Mouse (Mus musculus) thymus, adult 2 months (tissue): ENCODE data around the gene Fgf9.

Experiments
- CTCF ChIP-seq: fragments of 200-500 bp; IDR thresholded peaks from 2 replicates; pipeline ENCODE4 v1.5.1; 2012; ENCODE audit warnings: mild to moderate bottlenecking, control low read depth, low read length, moderate library complexity, borderline replicate concordance; ENCODE audit not compliant: control insufficient read depth, poor library complexity, insufficient read depth; ENCODE audit errors: extremely low read depth
- POLR2A ChIP-seq: fragments of 200-500 bp; IDR thresholded peaks from 2 replicates; pipeline ENCODE4 v1.6.1; 2012; ENCODE audit warnings: mild to moderate bottlenecking, low read length, control low read depth, moderate library complexity; ENCODE audit not compliant: control insufficient read depth, poor library complexity, insufficient read depth; ENCODE audit errors: extremely low read depth

DNA sequence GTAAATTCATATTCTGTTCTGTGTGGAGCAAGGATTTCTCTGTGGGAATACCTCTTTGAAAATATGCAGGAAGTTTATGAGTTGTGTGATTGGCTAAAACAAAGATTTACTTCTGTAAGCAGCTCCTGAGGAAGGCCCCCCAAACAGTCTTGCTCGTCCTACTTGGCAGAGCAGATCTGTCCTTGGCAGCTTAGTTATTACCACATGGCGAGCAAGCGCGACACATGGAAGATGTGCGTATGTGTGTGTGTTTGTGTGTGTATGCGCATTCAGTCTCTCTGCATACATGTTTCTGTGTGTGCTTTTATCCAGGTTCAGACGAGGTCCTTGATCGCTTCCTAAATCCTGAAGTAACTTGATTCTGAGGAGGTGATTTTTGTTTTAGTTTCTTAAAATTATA is 29.3 kb downstream of the Fgf9 start:
- TF ChIP-seq POLR2A (no peak), CTCF (no peak)
